Mouse (Mus musculus): ENCODE results near the gene Rccd1. TPM values are rescaled to one million over a fixed set of nuclear protein-coding genes. Genes with fewer than 3 reads are reported as not detected.

Rccd1 gene
- polyA plus RNA-seq, 1 experiment from 2014 or later = 10.2 TPM

DNA sequence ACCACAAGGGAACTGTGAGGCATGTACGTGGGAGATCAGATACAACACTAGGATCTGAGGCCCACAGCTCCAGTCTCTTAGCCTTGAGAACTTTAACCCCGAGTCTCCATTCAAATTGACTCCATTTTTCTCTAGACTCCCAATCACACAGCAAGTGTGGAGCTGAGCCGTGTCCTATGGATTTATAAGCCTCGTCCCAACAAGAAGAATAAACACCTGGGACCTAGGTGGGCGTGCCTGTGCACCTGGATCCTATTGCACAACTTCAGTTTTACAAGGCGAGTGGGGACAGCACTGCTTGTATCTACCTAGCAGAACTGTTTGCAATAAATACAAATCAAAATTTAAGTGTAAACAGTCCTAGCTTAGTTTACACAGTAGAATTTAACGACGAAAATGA lies 918 bp downstream of the Rccd1 start:
- Histone ChIP-seq H3K9me3 (no peaks in the 10 kb centered on the region), H3K27ac (peak overlapping the region; percentile 93)

DNA sequence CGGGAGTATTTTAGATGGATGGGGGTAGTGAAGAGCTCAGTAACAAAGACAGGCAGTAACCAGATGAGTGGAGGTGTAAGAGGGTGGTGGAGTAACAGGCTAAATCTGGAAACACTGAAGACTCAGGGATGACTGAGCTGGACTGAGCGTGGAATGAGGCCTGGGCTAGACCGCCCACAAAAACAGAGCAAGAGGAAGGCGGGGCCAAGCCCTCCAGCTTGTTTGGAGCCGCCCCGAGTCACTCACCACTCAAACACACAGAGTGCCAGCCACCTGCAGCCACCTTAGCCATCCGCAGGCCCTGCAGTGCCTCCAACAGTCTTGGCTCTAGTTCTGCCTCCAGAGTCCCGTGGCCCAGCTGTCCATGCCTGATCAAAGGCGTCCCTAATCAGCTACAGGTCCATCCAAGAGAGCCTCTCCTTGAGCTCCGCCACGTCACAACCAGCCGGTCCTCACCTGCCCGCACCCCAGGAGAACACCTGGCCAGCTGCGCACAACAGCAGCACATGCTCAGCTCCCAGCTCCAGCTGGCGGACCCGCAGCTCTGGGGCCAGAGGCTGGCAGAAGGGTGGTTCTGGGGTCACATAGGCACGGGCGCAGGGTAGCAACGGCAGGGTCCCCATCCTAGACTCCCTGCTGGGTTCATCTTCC lies 4.3 kb downstream of the Rccd1 start:
- no peak for ATAC-seq (ENCODE audit: borderline replicate concordance, extremely low read depth, low FRiP score, low TSS enrichment)
- 67% methylated on average over 19 of the region's 19 CpGs for WGBS
- Histone ChIP-seq H3K27ac (no peak overlapping the region), H3K9ac (no peak overlapping the region), H3K4me1 (peaks cover 12% of the 10 kb centered on the region), H3K9me3 (no peaks in the 10 kb centered on the region; the same call in 1 of the 2 replicates), H3K36me3 (peaks cover 38% of the 10 kb centered on the region), H3K27me3 (no peaks in the 10 kb centered on the region), H3K4me2 (no peak overlapping the region), H3K4me3 (no peak overlapping the region)

More for the DNA sequence above, 918 bp downstream of the Rccd1 start:
- WGBS = 15% methylated on average over 8 of the region's 8 CpGs
- H3K36me3 ChIP-seq = peaks cover 43% of the 10 kb centered on the region
- ATAC-seq (ENCODE audit: borderline replicate concordance, extremely low read depth, low FRiP score, low TSS enrichment) = no peak
- peak overlapping the region; percentile 57 for H3K9ac ChIP-seq
- H3K4me3 ChIP-seq = peak overlapping the region; percentile 77
- peaks cover 16% of the 10 kb centered on the region for H3K4me1 ChIP-seq
- no peaks in the 10 kb centered on the region for H3K27me3 ChIP-seq
- H3K4me2 ChIP-seq = peak overlapping the region; percentile 76

DNA sequence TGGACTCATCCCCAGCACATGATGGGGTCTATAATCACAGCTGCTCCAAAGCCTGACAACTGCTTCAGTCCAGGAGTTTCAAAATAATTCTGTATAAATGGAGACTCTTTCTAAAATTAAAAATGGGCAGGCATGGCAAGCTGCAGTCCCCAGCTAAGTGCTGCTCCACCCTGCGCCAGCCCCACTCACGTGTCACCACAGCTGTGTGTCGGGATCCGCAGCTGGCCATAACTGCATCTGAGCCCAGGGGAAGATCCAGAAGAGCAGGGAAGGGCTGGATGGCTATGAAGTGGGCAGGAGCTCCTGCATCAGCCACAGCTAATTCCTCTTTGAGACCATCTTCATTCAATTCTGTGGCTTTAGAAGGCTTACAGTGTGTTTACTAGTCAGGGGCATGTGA lies 5.6 kb downstream of the Rccd1 start:
- Histone ChIP-seq H3K4me3 (no peak overlapping the region), H3K4me2 (no peak overlapping the region), H3K36me3 (peaks cover 51% of the 10 kb centered on the region), H3K9ac (no peak overlapping the region), H3K27ac (no peak overlapping the region), H3K27me3 (no peaks in the 10 kb centered on the region), H3K4me1 (peaks cover 10% of the 10 kb centered on the region), H3K9me3 (no peaks in the 10 kb centered on the region; the same call in 1 of the 2 replicates)
- 79% methylated on average over 4 of the region's 4 CpGs for WGBS
- no peak for ATAC-seq (ENCODE audit: borderline replicate concordance, extremely low read depth, low FRiP score, low TSS enrichment)

DNA sequence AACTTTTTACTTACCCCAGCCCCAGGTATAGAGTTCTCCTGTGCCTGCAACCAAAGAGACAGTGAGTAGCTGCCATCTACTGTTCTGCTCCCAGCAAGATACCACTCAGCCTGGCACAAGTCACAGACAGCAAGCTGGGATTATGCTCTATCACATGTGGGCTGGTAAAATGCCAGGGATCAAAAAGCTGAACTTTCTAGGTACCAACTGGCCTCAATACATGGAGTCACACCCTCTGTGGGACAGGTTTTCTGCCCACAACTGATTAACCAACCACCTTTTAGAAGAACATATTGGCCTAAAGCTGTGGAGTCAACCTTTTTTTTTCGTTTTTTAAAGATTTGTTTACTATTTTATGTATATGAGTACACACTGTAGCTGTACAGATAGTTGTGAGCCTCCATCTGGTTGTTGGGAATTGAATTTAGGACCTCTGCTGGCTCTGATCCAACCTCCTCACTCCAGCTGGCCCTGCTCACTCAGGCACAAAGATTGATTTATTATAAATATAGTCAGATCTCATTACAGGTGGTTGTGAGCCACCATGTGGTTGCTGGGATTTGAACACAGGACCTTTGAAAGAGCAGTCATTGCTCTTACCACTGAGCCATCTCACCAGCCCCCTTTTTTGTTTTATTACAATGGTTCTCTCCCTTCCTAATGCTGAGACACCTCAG lies 6.7 kb downstream of the Rccd1 start:
- Histone ChIP-seq H3K27me3 (no peaks in the 10 kb centered on the region), H3K4me3 (no peak overlapping the region), H3K9ac (no peak overlapping the region), H3K27ac (no peak overlapping the region), H3K4me1 (no peaks in the 10 kb centered on the region), H3K4me2 (no peak overlapping the region), H3K36me3 (peaks cover 62% of the 10 kb centered on the region), H3K9me3 (no peaks in the 10 kb centered on the region; the same call in 1 of the 2 replicates)
- 40% methylated on average over 1 of the region's 1 CpGs for WGBS
- ATAC-seq (ENCODE audit: borderline replicate concordance, extremely low read depth, low FRiP score, low TSS enrichment) = no peak

DNA sequence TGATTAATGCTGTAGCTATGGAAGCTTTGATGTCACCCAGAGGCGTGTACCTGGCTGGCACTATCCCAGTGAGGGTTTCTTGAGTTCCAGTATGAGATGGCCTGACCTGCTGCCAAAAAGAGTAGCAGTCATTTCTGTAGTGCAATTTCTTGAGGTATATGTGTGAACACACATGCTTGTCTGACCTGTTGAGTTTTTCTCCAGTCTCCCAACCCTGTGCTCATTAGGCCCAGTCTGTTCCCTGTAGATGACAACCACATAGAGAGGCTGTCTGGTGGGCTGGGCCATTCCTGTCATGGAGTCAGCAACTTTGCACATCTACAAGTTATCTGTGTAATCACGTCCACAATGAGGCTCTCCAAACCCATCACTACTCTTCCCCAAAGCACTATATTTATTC lies 8.5 kb downstream of the Rccd1 start:
- Histone ChIP-seq H3K4me3 (no peak overlapping the region), H3K36me3 (peaks cover 76% of the 10 kb centered on the region), H3K9me3 (no peaks in the 10 kb centered on the region; the same call in 1 of the 2 replicates), H3K4me1 (no peaks in the 10 kb centered on the region), H3K4me2 (no peak overlapping the region), H3K27me3 (no peaks in the 10 kb centered on the region), H3K27ac (no peak overlapping the region), H3K9ac (no peak overlapping the region)
- no peak for ATAC-seq (ENCODE audit: borderline replicate concordance, extremely low read depth, low FRiP score, low TSS enrichment)
- 78% methylated on average over 2 of the region's 2 CpGs for WGBS

DNA sequence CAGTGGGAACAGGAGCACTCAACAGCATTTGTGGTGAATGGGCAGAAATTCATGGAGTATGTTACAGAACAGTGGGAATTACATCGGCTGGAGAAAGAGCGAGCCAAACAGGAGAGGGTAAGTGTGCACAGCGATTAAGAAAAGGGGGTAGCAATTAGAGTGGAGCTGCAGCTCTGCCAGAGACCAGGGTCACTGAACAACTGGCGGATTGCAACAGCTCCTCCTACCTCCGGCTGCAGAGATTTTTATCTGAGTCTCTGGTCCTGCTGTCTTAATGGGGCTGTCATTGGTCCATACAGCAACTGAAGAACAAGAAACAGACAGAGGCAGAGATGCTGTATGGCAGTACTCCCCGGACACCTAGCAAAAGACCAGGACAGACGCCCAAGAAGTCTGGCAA lies 13.5 kb downstream of the Rccd1 start:
- no peak overlapping the region for H3K27ac ChIP-seq
- 85% methylated on average over 7 of the region's 7 CpGs for WGBS

DNA sequence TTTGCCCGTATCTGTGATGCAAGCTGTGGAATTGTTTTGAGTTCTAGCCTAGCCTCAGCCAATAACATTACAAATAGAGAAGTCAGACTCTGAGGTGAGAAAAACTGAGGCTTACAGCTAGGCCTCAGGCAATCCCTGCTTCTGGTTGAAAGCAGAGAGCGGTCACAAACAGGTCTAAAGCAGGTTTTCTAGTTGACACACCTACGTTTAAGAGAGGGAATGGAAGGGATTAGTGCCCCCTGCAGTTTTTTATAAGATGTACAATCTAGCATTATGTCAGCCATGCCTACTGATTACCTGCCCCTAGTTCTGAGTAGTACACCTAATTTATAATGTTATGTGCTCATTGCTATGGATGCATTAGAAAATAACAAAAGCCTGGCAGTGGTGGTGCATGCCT lies 16.5 kb downstream of the Rccd1 start:
- Histone ChIP-seq H3K4me3 (no peak overlapping the region), H3K9ac (no peak overlapping the region), H3K4me1 (no peaks in the 10 kb centered on the region), H3K4me2 (no peak overlapping the region), H3K27ac (no peak overlapping the region), H3K9me3 (no peaks in the 10 kb centered on the region), H3K36me3 (peaks cover 94% of the 10 kb centered on the region), H3K27me3 (no peaks in the 10 kb centered on the region)
- ATAC-seq (ENCODE audit: borderline replicate concordance, extremely low read depth, low FRiP score, low TSS enrichment) = no peak
- WGBS = 81% methylated on average over 3 of the region's 3 CpGs

More for the DNA sequence above, 13.5 kb downstream of the Rccd1 start:
- Histone ChIP-seq H3K4me1 (no peaks in the 10 kb centered on the region), H3K9me3 (no peaks in the 10 kb centered on the region; the same call in 1 of the 2 replicates), H3K9ac (no peak overlapping the region), H3K4me3 (no peak overlapping the region), H3K36me3 (peaks cover 95% of the 10 kb centered on the region), H3K27me3 (no peaks in the 10 kb centered on the region), H3K4me2 (no peak overlapping the region)
- ATAC-seq (ENCODE audit: borderline replicate concordance, extremely low read depth, low FRiP score, low TSS enrichment) = no peak

DNA sequence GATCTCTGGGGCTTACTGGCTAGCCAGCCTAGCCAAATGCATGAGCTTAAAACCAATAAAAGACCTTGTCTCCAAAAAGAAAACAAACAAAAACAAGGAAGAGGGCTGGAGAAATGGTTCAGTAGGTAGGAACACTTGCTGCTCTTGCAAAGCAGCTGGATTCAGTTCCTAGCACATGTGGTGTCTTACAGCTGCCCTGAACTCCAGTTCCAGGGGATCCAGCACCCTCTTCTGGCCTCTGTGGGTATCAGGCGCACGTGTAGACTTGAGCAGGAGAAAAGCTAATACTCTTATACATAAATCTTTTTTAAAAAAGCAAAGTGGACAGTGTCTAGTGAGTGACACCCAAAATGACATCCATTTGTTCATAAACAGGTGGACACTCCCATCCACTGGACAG lies 22.7 kb downstream of the Rccd1 start:
- Histone ChIP-seq H3K4me1 (peaks cover 10% of the 10 kb centered on the region), H3K4me3 (no peak overlapping the region), H3K36me3 (peaks cover 73% of the 10 kb centered on the region), H3K9me3 (no peaks in the 10 kb centered on the region), H3K27ac (no peak overlapping the region), H3K27me3 (no peaks in the 10 kb centered on the region), H3K9ac (no peak overlapping the region), H3K4me2 (no peak overlapping the region)
- 87% methylated on average over 2 of the region's 2 CpGs for whole genome bisulfite sequencing
- no peak for ATAC-seq (ENCODE audit: borderline replicate concordance, extremely low read depth, low FRiP score, low TSS enrichment)

DNA sequence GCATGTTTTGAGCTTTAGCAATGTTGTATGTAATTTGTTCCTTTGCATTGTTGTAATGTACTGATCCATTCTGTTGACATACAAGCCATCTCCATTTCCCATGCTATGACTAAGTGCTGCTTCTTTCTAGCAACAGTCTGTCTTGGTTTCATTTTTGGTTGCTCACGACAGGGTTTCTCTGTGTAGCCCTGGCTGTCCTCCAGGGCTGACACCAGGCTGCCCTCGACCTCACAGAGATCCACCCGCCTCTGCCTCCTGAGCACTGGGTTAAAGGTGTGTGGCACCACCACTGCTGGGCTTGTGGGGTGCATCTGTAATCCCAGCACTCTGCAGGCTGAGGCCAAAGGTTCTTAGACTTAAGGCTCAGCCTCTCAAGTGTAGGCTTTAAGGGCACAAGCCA lies 24.7 kb downstream of the Rccd1 start:
- Histone ChIP-seq H3K4me1 (peaks cover 23% of the 10 kb centered on the region), H3K4me3 (no peak overlapping the region), H3K27ac (no peak overlapping the region), H3K27me3 (no peaks in the 10 kb centered on the region), H3K4me2 (no peak overlapping the region), H3K9me3 (no peaks in the 10 kb centered on the region), H3K36me3 (peaks cover 54% of the 10 kb centered on the region), H3K9ac (no peak overlapping the region)
- no peak for ATAC-seq (ENCODE audit: borderline replicate concordance, extremely low read depth, low FRiP score, low TSS enrichment)
- WGBS = 89% methylated on average over 3 of the region's 3 CpGs

DNA sequence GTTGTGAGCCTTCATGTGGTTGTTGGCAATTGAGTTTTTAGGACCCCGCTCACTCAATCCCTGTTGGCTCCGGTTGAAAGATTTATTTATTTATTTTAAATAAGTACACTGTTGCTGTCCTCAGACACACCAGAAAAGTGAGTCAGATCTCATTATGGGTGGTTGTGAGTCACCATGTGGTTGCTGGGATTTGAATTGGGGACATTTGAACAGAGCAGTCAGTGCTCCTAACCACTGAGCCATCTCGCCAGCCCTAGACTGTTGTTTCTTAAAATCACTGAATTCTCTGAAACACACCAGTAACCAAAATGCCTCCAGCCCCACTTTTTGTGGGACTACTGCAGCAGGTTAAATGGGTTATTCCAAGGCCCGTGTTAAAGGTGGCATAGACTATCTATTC lies 25.5 kb downstream of the Rccd1 start:
- Histone ChIP-seq H3K27ac (no peak overlapping the region), H3K4me3 (no peak overlapping the region), H3K4me1 (peaks cover 25% of the 10 kb centered on the region), H3K27me3 (no peaks in the 10 kb centered on the region), H3K9ac (no peak overlapping the region), H3K4me2 (no peak overlapping the region), H3K36me3 (peaks cover 46% of the 10 kb centered on the region), H3K9me3 (no peaks in the 10 kb centered on the region)
- no peak for ATAC-seq (ENCODE audit: borderline replicate concordance, extremely low read depth, low FRiP score, low TSS enrichment)
- 91% methylated on average over 4 of the region's 4 CpGs for WGBS

DNA sequence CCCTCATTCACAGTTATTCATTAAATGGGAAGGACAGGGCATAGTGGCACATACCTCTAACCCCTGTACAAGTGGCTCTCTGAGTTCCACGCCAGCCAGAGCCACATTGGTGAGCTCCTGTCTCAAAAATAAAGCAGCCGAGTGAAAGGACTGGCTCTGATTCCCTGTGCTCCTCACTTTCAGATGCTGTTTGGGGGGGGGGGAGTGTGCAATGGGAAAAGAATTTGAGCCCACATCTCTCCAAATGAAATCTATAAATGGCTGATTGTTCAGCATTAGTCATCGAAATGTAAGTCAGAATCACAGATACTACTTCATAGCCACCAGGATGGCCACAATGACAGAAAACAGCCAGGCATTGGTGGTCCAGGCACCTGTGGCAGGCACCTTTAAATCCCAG lies 27.2 kb downstream of the Rccd1 start:
- 69% methylated on average over 3 of the region's 3 CpGs for WGBS
- H3K4me3 ChIP-seq = no peak overlapping the region

DNA sequence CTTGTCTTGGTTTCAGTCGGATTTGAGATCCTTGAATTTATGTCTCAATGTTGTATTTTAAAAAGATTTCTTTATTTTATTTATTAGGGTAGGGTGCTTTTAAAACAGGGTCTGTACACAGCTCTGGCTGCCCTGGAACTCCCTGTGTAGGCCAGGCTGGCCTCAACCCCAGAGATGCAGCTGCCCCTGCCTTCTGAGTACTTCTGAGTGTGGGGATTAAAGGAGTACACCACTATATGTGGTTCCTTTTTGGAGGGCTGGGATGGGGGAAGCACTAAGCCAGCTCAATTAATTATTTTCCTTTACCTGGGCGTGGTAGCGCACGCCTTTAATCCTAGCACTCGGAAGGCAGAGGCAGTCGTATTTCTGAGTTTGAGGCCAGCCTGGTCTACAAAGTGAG lies 27.8 kb downstream of the Rccd1 start:
- Histone ChIP-seq H3K27me3 (no peaks in the 10 kb centered on the region), H3K27ac (no peak overlapping the region), H3K4me2 (peak overlapping the region; percentile 16; the same call in 1 of the 2 replicates), H3K9me3 (no peaks in the 10 kb centered on the region), H3K4me1 (peaks cover 27% of the 10 kb centered on the region), H3K4me3 (no peak overlapping the region; the same call in 1 of the 2 replicates), H3K9ac (0 out of 2 replicates have a peak overlapping the region, but pooled peaks have one; percentile 2), H3K36me3 (peaks cover 27% of the 10 kb centered on the region)
- ATAC-seq (ENCODE audit: borderline replicate concordance, extremely low read depth, low FRiP score, low TSS enrichment) = no peak
- 91% methylated on average over 6 of the region's 6 CpGs for WGBS

More for the DNA sequence above, 27.2 kb downstream of the Rccd1 start:
- H3K4me1 ChIP-seq = peaks cover 27% of the 10 kb centered on the region
- no peaks in the 10 kb centered on the region for H3K27me3 ChIP-seq
- peak overlapping the region; percentile 16; the same call in 1 of the 2 replicates for H3K4me2 ChIP-seq
- H3K36me3 ChIP-seq = peaks cover 32% of the 10 kb centered on the region
- H3K9me3 ChIP-seq = no peaks in the 10 kb centered on the region
- no peak for ATAC-seq (ENCODE audit: borderline replicate concordance, extremely low read depth, low FRiP score, low TSS enrichment)
- H3K27ac ChIP-seq = no peak overlapping the region
- H3K9ac ChIP-seq = no peak overlapping the region
